Mouse (Mus musculus): ENCODE results near the gene Fshb. TPM values are rescaled to one million over a fixed set of nuclear protein-coding genes. Genes with fewer than 3 reads are reported as not detected.

Fshb gene
- total RNA-seq (2015; ENCODE audit: low replicate concordance) (not detected in 2 replicates), total RNA-seq (2017; ENCODE audit: low replicate concordance) (not detected in 2 replicates)

GRCm38 (mm10) chr2:107059556-107059955 lies at the start of gene Fshb:
Gene Fshb, minus strand, starts transcription at chr2:107059656.
- ATAC-seq (replicated peaks; ENCODE audit: low FRiP score, poor library complexity, severe bottlenecking), result no peak

- no peak for ATAC-seq (replicated peaks; ENCODE audit: low FRiP score, poor library complexity, severe bottlenecking)
These were observed 24.8 kb upstream of the Fshb start for GRCm38 (mm10) chr2:107084256-107084655.

GRCm38 (mm10) chr2:107083071-107083885 lies 23.8 kb upstream of the Fshb start:
- no peak for ATAC-seq (replicated peaks; ENCODE audit: low FRiP score, poor library complexity, severe bottlenecking)

- ATAC-seq (replicated peaks; ENCODE audit: low FRiP score, poor library complexity, severe bottlenecking), result no peak
These were observed 3.8 kb upstream of the Fshb start for GRCm38 (mm10) chr2:107063260-107063659.

- no peak for ATAC-seq (replicated peaks; ENCODE audit: low FRiP score, poor library complexity, severe bottlenecking)
These were observed 13.5 kb downstream of the Fshb start for GRCm38 (mm10) chr2:107045955-107046354.

GRCm38 (mm10) chr2:107040816-107041215 lies 18.6 kb downstream of the Fshb start:
- ATAC-seq (replicated peaks; ENCODE audit: low FRiP score, poor library complexity, severe bottlenecking), result no peak

GRCm38 (mm10) chr2:107035980-107036379 lies 23.5 kb downstream of the Fshb start:
- no peak for ATAC-seq (replicated peaks; ENCODE audit: low FRiP score, poor library complexity, severe bottlenecking)

GRCm38 (mm10) chr2:107024694-107025093 lies 34.8 kb downstream of the Fshb start:
- ATAC-seq (replicated peaks; ENCODE audit: low FRiP score, poor library complexity, severe bottlenecking), result no peak

- no peak for ATAC-seq (replicated peaks; ENCODE audit: low FRiP score, poor library complexity, severe bottlenecking)
These were observed 36.7 kb downstream of the Fshb start for GRCm38 (mm10) chr2:107022713-107023112.

- ATAC-seq (replicated peaks; ENCODE audit: low FRiP score, poor library complexity, severe bottlenecking), result no peak
These were observed 40.1 kb downstream of the Fshb start for GRCm38 (mm10) chr2:107019331-107019730.

GRCm38 (mm10) chr2:107013161-107013560 lies 46.3 kb downstream of the Fshb start:
- no peak for ATAC-seq (replicated peaks; ENCODE audit: low FRiP score, poor library complexity, severe bottlenecking)

GRCm38 (mm10) chr2:107012318-107012717 lies 47.1 kb downstream of the Fshb start:
- no peak for ATAC-seq (replicated peaks; ENCODE audit: low FRiP score, poor library complexity, severe bottlenecking)

- ATAC-seq (replicated peaks; ENCODE audit: low FRiP score, poor library complexity, severe bottlenecking), result no peak
These were observed 49.3 kb downstream of the Fshb start for GRCm38 (mm10) chr2:107010160-107010559.

- ATAC-seq (replicated peaks; ENCODE audit: low FRiP score, poor library complexity, severe bottlenecking), result no peak
These were observed 53.1 kb downstream of the Fshb start for GRCm38 (mm10) chr2:107006378-107006777.

Other genes with a start within 250 kb of the Fshb start
- gene Arl14ep, start 85.2 kb downstream of the Fshb start, total RNA-seq (2015; ENCODE audit: low replicate concordance), result 5.6 and 23.6 TPM in 2 replicates
- gene Arl14ep, start 85.2 kb downstream of the Fshb start, total RNA-seq (2017; ENCODE audit: low replicate concordance), result 6.7 and 7.1 TPM in 2 replicates
- gene Kcna4, start 231.0 kb upstream of the Fshb start, total RNA-seq (2015; ENCODE audit: low replicate concordance), result not detected in 2 replicates
- 4.5 TPM in 1 of 2 replicates, not detected in the other for gene Kcna4, start 231.0 kb upstream of the Fshb start, total RNA-seq (2017; ENCODE audit: low replicate concordance)

Data from erythroblast, adult 5-6 weeks (primary cell).